Mouse (Mus musculus): ENCODE measurements at regions not wholly inside any gene's neighbourhood (a gene's known extent, or its start where the extent isn't known, plus 50 kb on each side); places are given as distances from the start of the nearest gene placed in this dataset.

DNA sequence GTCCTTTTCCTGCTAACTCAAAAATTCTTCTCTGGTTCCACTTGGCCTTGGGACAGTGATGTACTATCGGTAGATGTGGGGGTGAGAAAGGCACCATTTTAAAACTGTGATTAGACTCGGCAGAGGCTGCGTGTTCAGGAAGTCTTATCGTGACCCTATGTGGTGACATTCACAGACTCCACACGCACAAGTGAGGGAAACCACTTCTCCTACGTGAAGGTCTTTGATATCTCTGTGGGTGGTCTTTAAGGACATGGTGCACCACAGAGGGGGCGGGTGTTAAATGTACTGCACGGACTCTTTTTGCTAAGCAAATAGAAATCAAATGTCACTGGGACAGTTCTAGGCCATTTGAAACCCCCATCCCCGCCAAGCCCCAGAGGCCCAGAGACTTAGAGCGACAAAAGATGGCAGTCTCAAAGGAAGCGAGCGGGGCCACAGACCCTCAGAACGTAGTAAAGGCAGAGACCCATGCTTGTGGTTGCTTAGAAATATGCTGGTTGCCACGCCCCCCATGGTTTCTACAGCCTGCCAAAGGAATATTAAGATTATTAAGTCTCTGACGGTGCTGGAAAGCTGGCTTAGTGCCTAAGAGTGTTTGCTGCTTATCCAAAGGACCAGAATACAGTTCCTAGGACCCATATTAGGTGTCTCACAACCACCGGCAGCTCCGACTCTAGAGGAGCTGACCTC lies 73.6 kb upstream of the Slc45a1 start:
- DNase-seq (ENCODE audit: low spot score in 2 of 2), result peak in 1 of 2 experiments; percentile 17

- peak in 1 of 2 experiments; percentile 26 for DNase-seq (ENCODE audit: low spot score in 2 of 2)
Measured at GRCm38 (mm10) chr4:150724823-150725222, 72.8 kb upstream of the Slc45a1 start.

- no peak for DNase-seq (ENCODE audit: low spot score in 2 of 2)
Measured at GRCm38 (mm10) chr4:150721619-150722283, 69.8 kb upstream of the Slc45a1 start.

DNA sequence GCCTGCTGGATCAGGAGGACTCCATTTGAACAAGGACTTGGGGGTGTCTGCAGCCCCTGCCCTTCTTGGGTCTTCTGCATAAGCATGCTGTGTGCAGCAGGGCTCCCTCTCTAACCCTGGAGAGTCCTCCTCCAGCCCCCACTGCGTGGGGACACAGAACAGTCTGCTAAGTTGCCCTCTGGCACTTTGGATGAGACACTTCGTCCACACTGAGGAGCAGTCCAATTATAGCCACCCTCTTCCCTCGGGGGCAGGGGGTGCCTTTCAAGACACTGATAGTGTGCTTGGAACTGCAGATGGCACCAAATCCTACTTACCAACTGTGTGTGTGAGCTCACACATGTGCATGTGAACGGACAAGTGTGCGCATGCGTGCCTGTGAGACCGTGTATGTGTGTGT lies 65.9 kb upstream of the Slc45a1 start:
- DNase-seq (ENCODE audit: low spot score in 2 of 2), result no peak

DNA sequence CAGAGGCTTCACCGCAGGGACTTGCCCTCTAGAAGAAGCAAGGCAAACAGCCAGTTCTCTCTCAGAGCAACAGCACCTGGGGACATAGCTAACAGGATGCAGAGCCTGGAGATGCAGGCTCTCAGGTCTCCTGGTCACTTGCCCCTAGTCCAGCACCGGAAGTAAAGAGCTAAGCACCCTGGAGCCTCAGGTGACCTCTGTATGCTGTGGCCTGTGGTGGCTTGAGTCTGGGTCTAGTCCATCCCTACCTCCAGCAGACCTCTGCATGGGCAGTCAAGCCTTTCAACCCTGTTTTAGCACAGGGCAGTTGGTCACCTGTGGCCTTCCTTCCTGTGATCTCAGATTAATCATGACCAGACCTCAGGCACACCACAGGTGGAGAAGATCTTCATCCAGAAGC lies 63.1 kb upstream of the Slc45a1 start:
- DNase-seq (ENCODE audit: low spot score in 2 of 2), result no peak

GRCm38 (mm10) chr4:150713291-150713690 lies 61.3 kb upstream of the Slc45a1 start:
- no peak for DNase-seq (ENCODE audit: low spot score in 2 of 2)

DNA sequence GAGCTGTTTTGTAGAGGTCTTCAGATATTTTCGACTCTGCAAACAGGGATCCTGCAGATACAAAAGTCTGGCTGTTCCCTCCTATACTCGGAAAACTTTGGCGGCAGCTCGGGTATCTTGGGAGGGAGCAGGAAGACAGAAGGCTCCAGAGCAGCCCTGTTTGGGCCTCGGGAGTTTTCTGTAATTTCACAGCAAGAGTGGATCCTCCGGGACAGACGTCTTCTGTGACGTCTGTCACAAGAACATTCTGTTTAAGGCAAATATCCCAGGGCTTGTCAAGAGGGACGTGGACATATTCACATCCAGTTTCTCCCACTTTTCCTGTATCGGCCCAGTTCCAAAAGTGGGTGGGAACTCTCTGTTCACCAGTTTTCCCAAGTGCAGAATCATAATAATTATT lies 60.9 kb upstream of the Slc45a1 start:
- no peak for DNase-seq (ENCODE audit: low spot score in 2 of 2)

GRCm38 (mm10) chr4:150711646-150712045 lies 59.7 kb upstream of the Slc45a1 start:
- no peak for DNase-seq (ENCODE audit: low spot score in 2 of 2)

DNA sequence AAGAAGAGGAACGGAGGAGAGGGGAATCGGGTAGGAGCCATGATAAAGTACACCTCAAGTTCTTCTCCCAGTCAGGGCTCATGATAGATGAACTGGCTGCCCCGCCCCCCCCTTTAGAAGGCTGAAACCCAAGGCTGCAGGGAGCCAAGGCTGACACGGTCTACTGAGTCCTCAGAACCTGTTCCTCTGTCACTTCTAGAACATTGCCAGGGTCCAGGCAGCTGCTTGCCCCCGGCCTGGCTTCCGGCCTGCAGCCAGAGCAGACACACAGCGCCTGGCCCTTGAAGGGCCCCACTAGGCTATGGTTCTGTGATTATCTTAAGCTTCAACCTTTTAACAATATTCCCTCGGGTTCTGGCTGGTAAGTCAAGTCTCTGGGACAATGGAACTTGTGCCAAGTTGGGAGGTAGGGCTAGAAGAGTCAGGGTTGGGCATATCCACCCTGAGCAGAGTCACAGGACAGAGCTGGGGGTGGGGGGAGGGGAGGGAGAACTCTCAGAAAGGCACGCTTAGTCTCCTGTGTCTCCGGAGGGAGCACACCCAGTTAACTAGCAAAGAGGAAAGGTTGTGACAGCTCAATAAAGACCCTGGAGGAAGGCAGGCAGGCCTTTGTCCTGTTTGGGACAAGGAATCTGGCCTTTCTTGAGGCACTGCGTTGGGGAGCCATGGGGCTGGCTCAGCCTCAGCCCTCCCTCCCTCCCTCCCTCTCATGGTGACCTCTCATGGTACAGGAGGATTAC lies 57.6 kb upstream of the Slc45a1 start:
- no peak for DNase-seq (ENCODE audit: low spot score in 2 of 2)

- DNase-seq (ENCODE audit: low spot score in 2 of 2), result no peak
Measured at GRCm38 (mm10) chr4:150708572-150708984, 56.6 kb upstream of the Slc45a1 start.

- no peak for DNase-seq (ENCODE audit: low spot score in 2 of 2)
Measured at GRCm38 (mm10) chr4:150707725-150708571, 56.0 kb upstream of the Slc45a1 start.

DNA sequence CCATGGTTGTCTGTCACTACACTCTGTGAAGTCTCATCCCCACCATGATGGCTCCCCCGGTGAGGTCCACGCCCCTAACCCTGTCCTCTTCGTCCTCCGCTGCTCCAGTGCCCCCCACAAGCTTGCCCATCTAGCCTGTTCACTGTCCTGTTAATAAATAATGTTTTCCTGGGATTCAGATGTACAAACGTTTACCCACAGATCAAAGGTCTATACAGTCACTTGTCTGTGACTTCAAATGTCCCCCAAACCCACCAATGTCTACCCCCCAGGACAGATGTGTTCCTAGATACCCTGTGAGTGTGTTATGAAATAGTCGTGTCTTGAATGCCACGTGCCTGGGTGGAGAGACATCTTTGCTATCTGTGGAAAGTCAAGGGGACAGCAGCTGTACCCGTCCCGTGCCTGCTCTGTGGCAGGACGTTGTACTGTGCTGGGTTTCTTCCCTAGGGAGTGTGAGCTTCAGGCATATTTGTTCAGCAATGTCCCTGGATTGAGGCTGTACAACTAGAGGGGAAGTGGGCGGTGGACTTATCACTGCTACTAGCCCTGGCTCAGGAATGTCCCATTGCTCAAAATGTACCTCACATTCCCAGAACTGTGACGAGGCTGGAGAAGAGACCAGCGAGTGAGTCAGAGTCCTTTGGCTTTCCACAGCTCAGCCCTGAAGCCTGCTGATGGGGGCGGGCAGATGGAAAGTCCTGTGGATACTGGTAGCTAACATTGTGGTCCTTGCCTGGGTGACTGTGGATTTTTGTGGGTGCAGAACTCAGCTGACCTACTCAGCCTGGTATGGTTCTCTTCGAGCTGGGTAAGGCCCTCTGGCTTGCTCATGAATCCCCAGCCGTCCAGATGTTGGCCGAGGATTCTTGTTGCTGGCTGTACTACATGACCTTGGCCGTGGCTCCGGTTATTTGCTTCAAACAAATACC lies 55.1 kb upstream of the Slc45a1 start:
- DNase-seq (ENCODE audit: low spot score in 2 of 2), result no peak

- no peak for DNase-seq (ENCODE audit: low spot score in 2 of 2)
Measured at GRCm38 (mm10) chr4:150706291-150706690, 54.3 kb upstream of the Slc45a1 start.

DNA sequence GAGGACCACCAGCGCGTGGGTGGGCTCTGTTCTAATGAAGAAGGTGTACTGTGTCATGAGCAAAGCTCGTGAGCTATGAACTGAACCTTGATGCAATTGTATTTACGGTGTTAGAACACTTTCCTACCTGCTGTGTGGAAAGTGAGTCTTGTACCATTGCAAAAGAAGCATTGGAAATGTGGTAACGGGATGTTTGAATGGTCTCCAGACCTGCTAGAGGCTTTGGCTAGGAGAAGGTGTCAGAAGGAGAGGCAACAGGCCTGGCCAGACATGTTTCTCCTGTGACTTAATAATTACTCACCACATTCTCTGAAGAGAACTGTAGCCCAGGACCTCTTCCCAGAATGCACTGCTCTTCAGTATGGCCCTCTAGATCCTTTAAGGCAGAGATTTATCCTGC lies 51.3 kb upstream of the Slc45a1 start:
- DNase-seq (ENCODE audit: low spot score in 2 of 2), result no peak

All from natural killer cell, adult 2 months (primary cell).